Mouse (Mus musculus): ENCODE results near the gene Tmem211.

Gene Tmem211

GRCm38 (mm10) chr5:113226632-113227102, at the start of gene Tmem211:
TSS of gene Tmem211 (plus strand) at chr5:113226909.
- in situ Hi-C loops (cut with MboI; ENCODE audit: low sequenced_read_pairs), result loop anchor here (10.0 kb wide), 1 partner anchor 52 kb away; no protein-coding TSS in a partner anchor

- in situ Hi-C loops (cut with MboI; ENCODE audit: low sequenced_read_pairs), result loop anchor here (10.0 kb wide), 1 partner anchor 45 kb away; the partner anchor contains the start of genes 2900026A02Rik and Tmem211
These were observed 47.3 kb upstream of the Tmem211 start for GRCm38 (mm10) chr5:113179451-113179842.

DNA sequence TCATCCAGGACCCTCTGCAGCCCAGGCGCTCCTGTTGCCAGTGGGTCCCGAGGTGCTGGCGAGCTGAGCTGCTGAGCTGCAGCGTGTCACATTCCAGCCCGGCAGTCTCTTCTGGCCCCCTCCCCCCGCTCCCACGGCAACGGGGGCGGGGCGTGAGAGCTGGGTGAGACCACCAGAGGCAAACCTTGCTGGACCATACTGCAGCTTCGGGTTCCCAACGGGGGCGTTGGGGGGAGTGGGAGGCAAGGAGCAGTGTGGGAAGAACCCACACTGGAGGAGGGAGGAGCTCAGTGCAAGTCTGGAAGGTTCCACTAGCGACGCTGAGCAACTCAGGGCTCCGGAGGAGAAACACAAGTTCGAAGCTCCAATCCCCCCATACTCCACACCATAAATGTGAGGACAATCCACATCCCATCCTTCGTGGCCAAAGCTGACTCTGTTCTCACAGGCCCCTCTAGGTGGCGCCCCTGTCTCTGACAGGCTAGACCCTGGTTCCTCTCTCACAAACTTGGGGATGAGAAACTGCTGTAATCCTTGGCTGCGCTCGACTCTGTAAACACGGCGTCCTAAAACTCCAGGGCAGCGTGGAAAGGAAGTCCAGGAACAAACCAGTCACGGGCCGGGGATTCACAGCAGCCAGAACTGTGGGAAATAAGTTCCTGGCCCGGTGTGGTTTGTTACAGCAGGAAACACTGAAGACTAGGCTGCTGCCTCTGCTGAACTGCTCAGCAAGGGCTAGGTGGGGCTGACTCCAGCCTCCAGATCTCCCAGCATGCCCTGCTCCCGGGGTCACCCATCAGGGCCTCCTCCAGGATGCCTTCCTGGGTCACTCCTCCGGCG, 46.6 kb upstream of the Tmem211 start:
- in situ Hi-C loops (cut with MboI; ENCODE audit: low sequenced_read_pairs), result loop anchor here (10.0 kb wide), 1 partner anchor 45 kb away; the partner anchor contains the start of genes 2900026A02Rik and Tmem211

DNA sequence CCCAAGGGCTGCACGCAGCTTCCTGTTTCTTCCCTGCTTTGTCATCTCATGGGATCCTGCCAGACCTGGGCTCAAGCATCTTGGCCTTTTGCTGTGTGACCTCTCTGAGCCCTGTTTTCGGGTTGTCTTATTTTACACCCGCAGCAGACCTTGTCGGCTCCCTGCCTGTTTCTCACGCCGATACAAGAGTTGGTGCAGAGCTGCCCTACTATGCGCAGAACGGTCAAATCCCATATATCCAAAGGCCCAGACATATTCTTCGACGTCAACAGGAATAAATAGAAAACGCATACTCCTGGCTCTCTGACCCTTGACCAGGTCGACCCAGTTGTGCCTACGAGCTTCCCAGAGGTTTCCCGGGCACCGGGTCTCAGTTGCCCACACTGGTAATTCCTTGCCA, 46.0 kb upstream of the Tmem211 start:
- in situ Hi-C loops (cut with MboI; ENCODE audit: low sequenced_read_pairs), result no loop called here

DNA sequence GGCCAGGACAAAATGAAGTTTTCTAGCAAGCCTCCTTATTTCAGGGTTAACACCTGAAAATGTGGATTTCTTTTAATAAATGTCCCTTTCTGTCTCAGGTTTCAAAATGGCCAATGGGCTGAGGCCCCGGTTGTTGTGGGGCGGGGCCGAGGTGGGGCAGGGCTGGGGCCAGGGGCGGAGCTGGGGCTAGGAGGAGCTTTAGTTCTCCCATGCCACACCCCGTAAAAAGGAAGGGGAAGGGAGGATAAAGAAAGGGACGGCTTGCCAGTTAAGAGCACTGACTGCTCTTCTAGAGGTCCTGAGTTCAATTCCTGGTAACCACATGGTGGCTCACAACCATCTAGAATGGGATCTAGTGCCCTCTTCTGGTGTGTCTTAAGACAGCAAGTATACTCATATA, 45.3 kb upstream of the Tmem211 start:
- in situ Hi-C loops (cut with MboI; ENCODE audit: low sequenced_read_pairs), result no loop called here

DNA sequence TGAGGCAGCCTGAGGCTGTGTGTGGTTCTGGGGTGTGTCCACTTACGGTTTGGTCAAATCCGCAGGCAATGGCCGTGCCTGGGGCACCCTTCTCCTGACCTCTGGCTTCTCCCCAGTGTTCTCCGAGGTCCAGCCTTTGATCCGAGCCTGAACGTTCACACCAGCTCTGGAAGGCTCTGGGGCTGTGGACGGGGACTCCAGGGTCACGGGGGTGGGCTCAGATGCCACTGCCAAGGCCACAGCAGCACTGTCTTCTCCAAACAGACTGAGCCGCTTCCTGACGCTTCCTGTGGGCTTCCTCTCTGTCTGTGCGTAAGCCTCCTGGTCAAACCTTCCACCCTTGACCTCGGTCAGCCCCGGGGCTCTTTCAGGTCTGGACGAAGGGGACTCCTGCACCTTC, 36.2 kb upstream of the Tmem211 start:
- in situ Hi-C loops (cut with MboI; ENCODE audit: low sequenced_read_pairs), result no loop called here

GRCm38 (mm10) chr5:113191901-113192300, 34.8 kb upstream of the Tmem211 start:
- in situ Hi-C loops (cut with MboI; ENCODE audit: low sequenced_read_pairs), result no loop called here

GRCm38 (mm10) chr5:113193762-113194161, 32.9 kb upstream of the Tmem211 start:
- in situ Hi-C loops (cut with MboI; ENCODE audit: low sequenced_read_pairs), result no loop called here

DNA sequence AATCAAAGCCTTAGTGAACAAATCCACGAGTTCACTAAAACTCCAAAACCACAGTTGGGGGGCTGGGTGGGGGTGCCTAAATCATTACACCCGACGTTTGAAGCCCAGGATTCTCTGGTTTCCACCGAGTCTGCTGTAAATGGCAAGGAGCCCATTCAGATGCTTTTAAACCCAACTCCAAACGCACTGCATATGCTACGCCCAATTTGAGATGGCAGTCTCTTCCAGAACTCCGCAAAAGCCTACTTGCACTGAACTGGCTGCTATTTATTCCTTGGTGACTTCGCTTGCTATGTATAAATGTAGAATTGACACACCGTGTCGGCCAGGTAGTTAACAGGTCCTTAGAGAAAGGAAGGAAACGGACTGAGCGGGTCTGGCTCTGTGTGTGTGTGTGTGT, 31.3 kb upstream of the Tmem211 start:
- in situ Hi-C loops (cut with MboI; ENCODE audit: low sequenced_read_pairs), result no loop called here

GRCm38 (mm10) chr5:113195907-113196306, 30.8 kb upstream of the Tmem211 start:
- in situ Hi-C loops (cut with MboI; ENCODE audit: low sequenced_read_pairs), result no loop called here

DNA sequence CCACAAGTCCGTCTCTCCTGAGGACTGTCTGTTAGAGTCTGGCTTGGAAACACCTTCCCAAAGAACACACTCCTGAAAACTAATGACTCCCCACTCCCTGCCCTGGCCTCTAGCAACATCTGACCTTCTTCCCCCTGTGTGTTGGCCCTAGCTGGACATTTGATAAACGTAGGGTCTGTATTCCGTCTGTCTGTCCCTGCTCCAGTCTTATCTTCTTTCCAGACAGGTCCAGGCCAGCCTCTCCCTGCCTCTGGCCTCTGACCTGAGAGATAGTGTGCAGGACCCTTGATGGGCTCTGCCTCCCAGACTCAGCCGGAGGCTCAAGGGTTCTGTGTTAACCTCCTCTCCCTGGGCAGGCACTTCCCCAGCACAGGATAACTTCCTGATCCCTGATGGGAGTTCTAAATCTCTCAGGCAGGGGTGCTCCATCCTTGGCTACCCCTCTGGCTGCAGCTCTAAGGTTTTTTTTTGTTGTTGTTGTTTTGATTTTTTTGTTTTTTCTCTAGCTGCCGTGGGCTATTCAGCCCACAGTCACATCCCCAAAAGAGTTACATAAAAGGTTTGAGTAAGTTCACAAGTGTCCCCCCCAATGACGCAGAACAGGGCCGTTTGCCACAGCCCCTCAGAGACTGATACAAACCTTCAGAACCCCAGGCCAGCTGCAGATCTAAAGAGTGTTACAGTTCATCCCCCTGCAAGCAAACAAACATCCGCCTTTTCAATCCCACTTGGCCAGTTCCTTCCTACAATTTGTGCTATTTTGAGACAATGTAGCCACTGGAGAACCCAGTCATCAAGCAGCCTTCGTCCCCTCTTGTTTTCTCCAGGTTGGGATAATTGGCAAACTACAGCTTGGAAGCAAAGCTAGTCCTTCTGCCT, 29.6 kb upstream of the Tmem211 start:
- in situ Hi-C loops (cut with MboI; ENCODE audit: low sequenced_read_pairs), result no loop called here

DNA sequence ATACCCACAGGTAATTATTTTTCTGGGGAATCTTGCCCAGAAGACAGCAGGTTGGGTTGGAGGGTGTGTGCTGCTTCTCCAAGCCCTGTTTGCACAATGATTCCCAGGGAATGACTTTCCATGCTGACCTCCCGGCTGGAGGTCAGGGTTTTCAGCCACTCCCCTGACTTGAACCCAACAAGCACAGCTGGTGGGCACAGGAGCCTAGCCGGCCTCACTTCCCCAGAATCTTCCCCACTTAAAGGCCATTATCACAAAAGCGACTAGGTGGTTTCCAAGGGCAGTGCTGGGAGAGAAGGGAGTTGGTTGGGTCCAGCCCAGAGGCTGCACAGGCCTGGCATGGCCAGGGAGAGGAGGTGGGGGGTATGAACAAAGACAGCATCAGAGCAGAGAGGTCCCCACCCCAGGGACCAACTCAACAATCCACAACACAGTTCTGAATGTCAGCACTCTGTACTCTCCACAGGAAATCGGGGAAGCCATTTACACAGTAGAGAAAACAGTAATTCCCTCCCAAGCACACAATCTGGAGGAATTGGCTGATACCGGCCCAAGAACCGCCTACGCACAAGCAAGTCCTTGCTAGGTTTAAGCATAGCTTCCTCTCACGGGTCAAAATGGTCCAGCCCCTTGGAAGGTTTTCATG, 27.5 kb upstream of the Tmem211 start:
- in situ Hi-C loops (cut with MboI; ENCODE audit: low sequenced_read_pairs), result no loop called here

- in situ Hi-C loops (cut with MboI; ENCODE audit: low sequenced_read_pairs), result no loop called here
These were observed 27.0 kb upstream of the Tmem211 start for GRCm38 (mm10) chr5:113199772-113200134.

GRCm38 (mm10) chr5:113204193-113204592, 22.5 kb upstream of the Tmem211 start:
- in situ Hi-C loops (cut with MboI; ENCODE audit: low sequenced_read_pairs), result no loop called here

DNA sequence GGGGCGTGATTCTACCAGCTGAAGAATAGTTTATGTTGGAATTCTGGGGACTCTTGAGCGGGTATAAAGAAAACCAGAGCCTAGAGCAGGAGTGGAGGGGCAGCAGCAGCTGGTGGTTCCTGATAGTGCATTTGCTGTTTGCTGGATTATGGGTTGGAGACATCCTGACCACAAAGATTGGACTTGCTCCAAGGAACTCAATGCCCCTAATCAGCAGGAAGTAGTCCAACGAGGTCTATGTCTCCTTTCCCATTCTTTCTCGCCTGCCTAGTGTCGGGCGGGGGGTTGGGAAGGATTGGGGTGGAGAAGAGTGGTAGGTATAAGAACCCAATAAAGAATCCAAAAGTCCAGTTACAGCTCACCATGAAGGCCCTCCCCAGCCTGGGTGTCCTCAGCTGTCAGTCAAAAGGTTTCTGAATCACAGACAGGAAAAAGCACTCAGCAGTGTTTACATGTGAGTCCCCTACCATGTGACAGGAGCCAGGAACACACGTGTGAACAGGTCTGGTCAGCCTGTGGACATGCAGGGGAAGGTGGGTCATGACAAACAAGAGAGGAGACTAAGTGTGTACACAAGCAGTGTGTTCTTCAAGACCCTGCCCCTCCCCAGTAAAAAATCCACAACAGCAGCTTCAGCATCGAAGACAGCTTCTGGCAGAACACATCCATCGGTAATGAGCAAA, 19.9 kb upstream of the Tmem211 start:
- in situ Hi-C loops (cut with MboI; ENCODE audit: low sequenced_read_pairs), result no loop called here

GRCm38 (mm10) chr5:113208048-113208447, 18.7 kb upstream of the Tmem211 start:
- in situ Hi-C loops (cut with MboI; ENCODE audit: low sequenced_read_pairs), result no loop called here

DNA sequence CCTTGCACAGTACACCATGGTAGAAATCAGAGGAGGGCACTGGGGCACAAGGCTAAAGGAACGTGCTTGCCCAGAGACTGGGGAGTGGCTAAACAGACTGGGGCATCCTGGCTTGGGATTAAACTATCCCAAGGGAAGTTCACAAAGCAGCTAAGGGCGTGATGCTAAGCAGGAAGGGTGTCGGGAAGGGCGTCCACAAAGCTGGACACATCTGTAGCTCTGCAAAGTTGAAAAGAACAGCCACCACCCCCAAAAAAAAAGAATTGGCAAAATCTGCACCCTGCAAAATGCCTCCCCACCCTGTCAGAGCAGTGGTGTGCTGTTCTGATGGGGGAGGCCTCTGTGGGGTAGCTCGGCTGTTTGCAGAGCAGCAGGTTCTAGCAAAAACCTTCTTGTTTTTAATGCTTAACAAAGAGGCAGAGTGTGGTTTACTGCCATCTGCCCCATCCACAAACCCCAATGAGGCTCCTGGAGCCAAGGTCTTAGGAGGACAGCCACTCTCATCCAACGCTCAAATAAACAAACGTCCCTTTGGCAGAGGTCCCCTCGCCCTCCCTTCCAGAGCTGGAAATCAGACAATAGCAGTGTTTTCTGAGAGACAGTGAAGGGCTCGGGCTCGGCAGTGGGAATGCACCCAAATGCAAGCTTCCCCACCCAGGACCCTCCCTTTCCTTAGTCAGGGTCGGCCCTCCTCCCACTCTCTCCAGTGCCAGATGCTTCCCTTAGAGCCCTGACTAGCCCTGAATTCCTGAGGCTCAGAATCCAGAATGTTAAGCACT, 17.9 kb upstream of the Tmem211 start:
- in situ Hi-C loops (cut with MboI; ENCODE audit: low sequenced_read_pairs), result no loop called here

DNA sequence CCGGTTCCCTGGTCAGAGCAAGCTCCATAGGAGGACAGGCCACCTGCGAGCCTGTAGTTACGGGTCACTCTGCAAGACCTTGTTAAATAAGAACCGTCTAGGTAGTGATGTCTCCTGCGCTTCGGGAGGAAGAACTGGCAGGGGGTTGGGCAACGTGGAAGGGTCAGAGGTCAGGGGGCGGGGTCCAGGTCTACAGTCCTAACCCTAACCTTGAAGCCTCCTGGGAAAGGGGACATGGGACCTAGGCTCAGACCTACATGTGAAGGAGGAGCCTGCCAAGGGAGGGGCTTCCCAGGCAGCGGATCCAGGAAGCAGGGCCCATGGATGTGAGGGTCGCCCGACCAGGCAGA, 17.3 kb upstream of the Tmem211 start:
- in situ Hi-C loops (cut with MboI; ENCODE audit: low sequenced_read_pairs), result no loop called here

DNA sequence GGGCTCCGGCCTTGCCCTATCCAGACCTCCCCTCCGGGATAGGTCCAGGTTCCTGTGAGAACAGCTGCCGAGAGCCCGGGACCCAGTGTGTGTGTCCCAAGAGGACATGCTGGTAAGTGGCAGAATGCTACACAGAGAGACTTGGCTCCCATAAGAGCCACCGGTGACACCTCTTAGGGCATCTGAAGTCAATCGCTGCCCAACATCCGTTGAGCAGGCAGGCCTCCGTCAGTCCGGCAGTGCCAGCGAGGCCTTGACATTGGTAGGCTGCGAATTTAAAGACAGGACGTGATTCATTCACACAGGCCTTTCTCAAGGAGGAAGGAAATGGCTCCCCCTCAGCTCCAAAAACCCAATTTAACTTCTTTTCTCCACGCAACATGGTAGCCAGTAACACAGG, 16.8 kb upstream of the Tmem211 start:
- in situ Hi-C loops (cut with MboI; ENCODE audit: low sequenced_read_pairs), result no loop called here

DNA sequence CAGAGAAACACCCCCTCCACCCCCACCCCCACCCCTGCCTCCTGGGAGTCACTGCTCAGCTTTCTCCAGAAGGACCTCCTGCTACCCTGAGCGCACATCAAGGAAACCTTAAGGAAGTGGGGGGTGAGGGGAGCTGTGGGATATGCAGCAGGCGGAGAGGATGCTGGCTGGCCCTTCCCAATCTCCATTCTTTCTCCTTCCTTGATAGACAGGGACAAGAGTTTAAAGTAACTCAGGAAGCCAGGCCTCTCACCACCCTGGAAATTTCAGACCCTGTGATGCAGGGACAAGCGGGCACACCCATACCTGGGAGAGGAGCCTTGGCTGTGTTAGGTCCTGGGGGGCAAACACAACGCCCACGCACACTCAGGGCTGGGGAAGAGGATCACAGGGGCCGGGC, 16.4 kb upstream of the Tmem211 start:
- in situ Hi-C loops (cut with MboI; ENCODE audit: low sequenced_read_pairs), result no loop called here

Data from CH12F3 (cell line).